Mouse (Mus musculus) olfactory bulb, adult 2 months (tissue): ENCODE measurements around the gene Ipo13.

ENCODE experiments used
- CTCF ChIP-seq: fragments of 200-500 bp; IDR thresholded peaks from 2 replicates; pipeline ENCODE4 v1.5.1; 2012; ENCODE audit warnings: low read depth, mild to moderate bottlenecking, low read length, moderate library complexity; ENCODE audit not compliant: insufficient read depth
- POLR2A ChIP-seq: fragments of 200-500 bp; IDR thresholded peaks from 2 replicates; pipeline ENCODE4 v1.6.1; 2012; ENCODE audit warnings: mild to moderate bottlenecking, low read depth, low read length, moderate library complexity; ENCODE audit not compliant: insufficient read depth

DNA sequence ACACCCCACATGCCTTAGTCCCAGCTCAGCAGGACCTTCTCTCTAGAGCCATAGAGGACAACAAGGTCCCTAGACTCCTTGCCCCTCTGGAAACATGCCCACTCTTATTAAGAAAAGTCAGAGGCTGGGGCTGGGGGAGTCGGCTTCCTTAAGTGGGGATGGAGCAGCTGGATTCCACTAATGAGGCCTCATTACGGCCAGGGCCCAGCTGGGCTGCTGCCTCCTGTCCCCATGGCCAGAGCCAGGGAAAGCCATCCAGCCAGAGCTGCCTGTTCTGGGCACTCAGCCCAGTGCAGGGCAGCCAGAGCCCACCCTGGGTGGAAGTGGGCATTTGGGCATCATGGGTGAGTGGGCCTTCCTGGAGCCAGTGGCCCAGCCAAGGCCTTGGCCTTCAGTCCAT is 67.8 kb downstream of the Ipo13 start:
- TF ChIP-seq POLR2A: no peak
- no peak for TF ChIP-seq CTCF
